14 mouse cellular contexts compared by ENCODE assay signal in the genomic region with DNA sequence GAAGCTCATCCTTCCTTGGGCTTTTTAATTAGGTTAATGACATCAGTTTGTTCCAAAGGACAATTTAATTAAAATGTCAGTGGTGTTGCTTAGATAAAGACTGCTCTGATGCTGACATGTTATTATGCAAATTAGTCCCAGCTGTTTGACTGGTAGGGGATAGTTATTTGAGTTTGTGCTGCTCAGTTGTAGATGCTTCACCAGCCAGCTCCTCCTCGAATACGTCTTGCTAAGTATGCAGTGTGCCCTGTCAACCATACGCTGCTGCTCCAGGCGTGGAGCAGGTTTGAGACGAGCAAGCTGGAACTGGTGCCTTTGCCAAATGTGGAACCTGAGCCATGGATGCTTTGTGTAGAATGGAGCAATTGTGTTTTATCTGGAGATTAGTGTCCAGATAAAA.
DNase-seq lines count a peak whose midpoint lies in the region; ATAC-seq lines count a peak whose summit lies in the region.
"Had no signal": no experiment of that assay in that cellular context is flagged by ENCODE, and none has a peak within 500 bp of the region (broad histone marks: within the 10 kb centered on the region; RNA-seq: fewer than 3 reads in every experiment).

No protein-coding gene starts in this region.

- no peak overlapping the region for H3K27ac ChIP-seq in midbrain, embryonic 11.5 days (ENCODE audit: low read depth, low read length)
- no peak overlapping the region for H3K27ac ChIP-seq in midbrain, embryonic 10.5 days (replicated peaks)
- H3K27ac ChIP-seq in forebrain, embryonic 15.5 days (replicated peaks) = no peak overlapping the region
- H3K27ac ChIP-seq in midbrain, embryonic 12.5 days (replicated peaks) = no peak overlapping the region
- H3K27ac ChIP-seq: liver, embryonic 15.5 days had no signal

- H3K9ac ChIP-seq in midbrain, embryonic 11.5 days (ENCODE audit: low read length) = no peak overlapping the region
- no peak overlapping the region for H3K9ac ChIP-seq in forebrain, embryonic 15.5 days (replicated peaks)
- H3K9ac ChIP-seq in midbrain, embryonic 12.5 days (replicated peaks) = no peak overlapping the region; the same call in 1 of the 2 replicates
- H3K9ac ChIP-seq: limb, embryonic 12.5 days; liver, embryonic 15.5 days had no signal

- H3K4me1 ChIP-seq in midbrain, embryonic 11.5 days (ENCODE audit: control insufficient read depth, insufficient read depth, low read length) = peaks cover 2% of the 10 kb centered on the region; the same call in 1 of the 2 replicates
- peaks cover 8% of the 10 kb centered on the region; the same call in 1 of the 2 replicates for H3K4me1 ChIP-seq in midbrain, embryonic 10.5 days
- peaks cover 21% of the 10 kb centered on the region for H3K4me1 ChIP-seq in forebrain, embryonic 15.5 days
- peaks cover 4% of the 10 kb centered on the region; the same call in 1 of the 2 replicates for H3K4me1 ChIP-seq in midbrain, embryonic 12.5 days
- H3K4me1 ChIP-seq: liver, embryonic 15.5 days had no signal

- DNase-seq in midbrain, embryonic 11.5 days (ENCODE audit: low spot score, missing footprints) = no peak
- DNase-seq in midbrain, embryonic 10.5 days (ENCODE audit: low spot score) = no peak
- DNase-seq in retina, postnatal 1 day = peak; percentile 80
- DNase-seq in testis, postnatal 10 days (ENCODE audit: low spot score) = no peak
- DNase-seq in right cerebral cortex, postnatal 10 days (ENCODE audit: low spot score in 2 of 2) = no peak
- DNase-seq: adrenal gland, adult 8-10 months; heart, postnatal 14 days; kidney, adult 2 months; lung, postnatal 36 days had no signal

- ATAC-seq in midbrain, embryonic 11.5 days (ENCODE audit: low FRiP score) = peak; percentile 50; the same call in 1 of the 2 replicates
- ATAC-seq in forebrain, embryonic 15.5 days (replicated peaks) = peak; percentile 82
- ATAC-seq in midbrain, embryonic 12.5 days (ENCODE audit: low FRiP score, low read depth) = peak; percentile 47
- ATAC-seq in granulocyte monocyte progenitor cell, adult 5-6 weeks (replicated peaks; ENCODE audit: poor library complexity, severe bottlenecking) = no peak

- no peaks in the 10 kb centered on the region for H3K36me3 ChIP-seq in midbrain, embryonic 11.5 days (ENCODE audit: control insufficient read depth, insufficient read depth, low read length)
- no peaks in the 10 kb centered on the region for H3K36me3 ChIP-seq in midbrain, embryonic 10.5 days
- H3K36me3 ChIP-seq in forebrain, embryonic 15.5 days = no peaks in the 10 kb centered on the region
- H3K36me3 ChIP-seq in midbrain, embryonic 12.5 days = no peaks in the 10 kb centered on the region
- H3K36me3 ChIP-seq: limb, embryonic 12.5 days; liver, embryonic 15.5 days had no signal

- no peak overlapping the region for H3K4me2 ChIP-seq in midbrain, embryonic 11.5 days
- no peak overlapping the region; the same call in 1 of the 2 replicates for H3K4me2 ChIP-seq in forebrain, embryonic 15.5 days (replicated peaks)
- H3K4me2 ChIP-seq in midbrain, embryonic 12.5 days (replicated peaks) = no peak overlapping the region
- H3K4me2 ChIP-seq: limb, embryonic 12.5 days; liver, embryonic 15.5 days had no signal

- H3K4me3 ChIP-seq in midbrain, embryonic 11.5 days (ENCODE audit: low read depth, low read length) = no peak overlapping the region
- H3K4me3 ChIP-seq in midbrain, embryonic 10.5 days = no peak overlapping the region
- no peak overlapping the region for H3K4me3 ChIP-seq in forebrain, embryonic 15.5 days
- H3K4me3 ChIP-seq in midbrain, embryonic 12.5 days = no peak overlapping the region
- H3K4me3 ChIP-seq: limb, embryonic 12.5 days; liver, embryonic 15.5 days had no signal

- no peaks in the 10 kb centered on the region for H3K9me3 ChIP-seq in midbrain, embryonic 11.5 days (ENCODE audit: control insufficient read depth, low read length)
- no peaks in the 10 kb centered on the region for H3K9me3 ChIP-seq in midbrain, embryonic 10.5 days (replicated peaks)
- H3K9me3 ChIP-seq in forebrain, embryonic 15.5 days = no peaks in the 10 kb centered on the region
- H3K9me3 ChIP-seq in midbrain, embryonic 12.5 days = no peaks in the 10 kb centered on the region
- H3K9me3 ChIP-seq: limb, embryonic 12.5 days; liver, embryonic 15.5 days had no signal

- WGBS in midbrain, embryonic 11.5 days = 58% methylated on average over 5 of the region's 5 CpGs
- WGBS in midbrain, embryonic 10.5 days = 62% methylated on average over 5 of the region's 5 CpGs
- 20% methylated on average over 5 of the region's 5 CpGs for WGBS in forebrain, embryonic 15.5 days
- 41% methylated on average over 5 of the region's 5 CpGs for WGBS in midbrain, embryonic 12.5 days

- no peaks in the 10 kb centered on the region for H3K27me3 ChIP-seq in midbrain, embryonic 11.5 days (ENCODE audit: control insufficient read depth, insufficient read depth, low read length)
- no peaks in the 10 kb centered on the region for H3K27me3 ChIP-seq in midbrain, embryonic 10.5 days (ENCODE audit: low read depth, poor library complexity, severe bottlenecking)
- H3K27me3 ChIP-seq in forebrain, embryonic 15.5 days = no peaks in the 10 kb centered on the region
- no peaks in the 10 kb centered on the region for H3K27me3 ChIP-seq in midbrain, embryonic 12.5 days
- H3K27me3 ChIP-seq: limb, embryonic 12.5 days; liver, embryonic 15.5 days had no signal
